Mouse (Mus musculus) brain, embryonic 14.5 days (tissue): ENCODE measurements at regions not wholly inside any gene's neighbourhood (a gene's known extent, or its start where the extent isn't known, plus 50 kb on each side); places are given as distances from the start of the nearest gene placed in this dataset.

Source experiments
- CTCF ChIP-seq: fragments of 200-500 bp; IDR thresholded peaks from 2 replicates; pipeline ENCODE4 v1.5.1; 2012; ENCODE audit warnings: inconsistent platforms, mild to moderate bottlenecking, moderate library complexity, borderline replicate concordance; ENCODE audit not compliant: insufficient read depth, insufficient read length; ENCODE audit errors: extremely low read depth
- POLR2A ChIP-seq: fragments of 200-500 bp; IDR thresholded peaks from 2 replicates; pipeline ENCODE4 v1.6.1; 2012; ENCODE audit warnings: mild to moderate bottlenecking, inconsistent platforms, borderline replicate concordance; ENCODE audit not compliant: poor library complexity, insufficient read depth, insufficient read length, severe bottlenecking; ENCODE audit errors: extremely low read depth

- TF ChIP-seq CTCF (no peak), POLR2A (no peak)
Observed at GRCm38 (mm10) chr13:42592945-42593344, 87.5 kb upstream of the Phactr1 start.
